Mouse (Mus musculus): ENCODE data around the gene Slc1a4. TPM values are rescaled to one million over a fixed set of nuclear protein-coding genes. Genes with fewer than 3 reads are reported as not detected.

Gene Slc1a4
- polyA plus RNA-seq, 1 experiment from 2014 or later: 12.5 TPM

GRCm38 (mm10) chr11:20318659-20319454 is 13.7 kb downstream of the Slc1a4 start:
- Histone ChIP-seq H3K36me3 (0 out of 2 replicates have a peak, but pooled peaks cover 2% of the 10 kb centered on the region), H3K4me1 (replicated peaks) (no peaks in the 10 kb centered on the region), H3K27ac (no peak overlapping the region), H3K4me3 (replicated peaks) (no peak overlapping the region), H3K4me2 (replicated peaks) (no peak overlapping the region), H3K9ac (no peak overlapping the region), H3K9me3 (no peaks in the 10 kb centered on the region), H3K27me3 (replicated peaks) (no peaks in the 10 kb centered on the region)
- ATAC-seq: no peak
- 73% methylated on average over 16 of the region's 16 CpGs for WGBS

GRCm38 (mm10) chr11:20313576-20313975 is 18.9 kb downstream of the Slc1a4 start:
- Histone ChIP-seq H3K9me3 (no peaks in the 10 kb centered on the region), H3K27ac (no peak overlapping the region), H3K27me3 (replicated peaks) (no peaks in the 10 kb centered on the region), H3K36me3 (0 out of 2 replicates have a peak, but pooled peaks cover 2% of the 10 kb centered on the region), H3K9ac (no peak overlapping the region), H3K4me3 (replicated peaks) (no peak overlapping the region), H3K4me1 (replicated peaks) (no peaks in the 10 kb centered on the region), H3K4me2 (replicated peaks) (no peak overlapping the region)
- 89% methylated on average over 8 of the region's 8 CpGs for WGBS
- ATAC-seq: no peak

GRCm38 (mm10) chr11:20309044-20309443 is 23.5 kb downstream of the Slc1a4 start:
- Histone ChIP-seq H3K27me3 (replicated peaks) (no peaks in the 10 kb centered on the region), H3K36me3 (peaks cover 10% of the 10 kb centered on the region; the same call in 1 of the 2 replicates), H3K4me2 (replicated peaks) (no peak overlapping the region), H3K9ac (no peak overlapping the region), H3K27ac (no peak overlapping the region), H3K4me1 (replicated peaks) (no peaks in the 10 kb centered on the region), H3K4me3 (replicated peaks) (no peak overlapping the region), H3K9me3 (no peaks in the 10 kb centered on the region)
- ATAC-seq: no peak
- 57% methylated on average over 5 of the region's 5 CpGs for WGBS

GRCm38 (mm10) chr11:20307409-20307808 is 25.1 kb downstream of the Slc1a4 start:
- no peak overlapping the region for H3K9ac ChIP-seq
- H3K9me3 ChIP-seq: no peaks in the 10 kb centered on the region
- no peaks in the 10 kb centered on the region for H3K27me3 ChIP-seq (replicated peaks)
- ATAC-seq: no peak
- H3K27ac ChIP-seq: no peak overlapping the region
- H3K4me1 ChIP-seq (replicated peaks): no peaks in the 10 kb centered on the region
- no peak overlapping the region for H3K4me2 ChIP-seq (replicated peaks)
- 92% methylated on average over 3 of the region's 3 CpGs for WGBS
- H3K4me3 ChIP-seq (replicated peaks): no peak overlapping the region
- H3K36me3 ChIP-seq: peaks cover 10% of the 10 kb centered on the region; the same call in 1 of the 2 replicates

GRCm38 (mm10) chr11:20305641-20306040 is 26.9 kb downstream of the Slc1a4 start:
- Histone ChIP-seq H3K4me1 (replicated peaks) (no peaks in the 10 kb centered on the region), H3K4me3 (replicated peaks) (no peak overlapping the region), H3K36me3 (peaks cover 10% of the 10 kb centered on the region; the same call in 1 of the 2 replicates), H3K27me3 (replicated peaks) (no peaks in the 10 kb centered on the region), H3K9ac (no peak overlapping the region), H3K27ac (no peak overlapping the region), H3K4me2 (replicated peaks) (no peak overlapping the region), H3K9me3 (no peaks in the 10 kb centered on the region)
- WGBS: 60% methylated on average over 1 of the region's 1 CpGs
- ATAC-seq: no peak

GRCm38 (mm10) chr11:20304341-20304740 is 28.2 kb downstream of the Slc1a4 start:
- H3K4me3 ChIP-seq (replicated peaks): no peak overlapping the region
- no peaks in the 10 kb centered on the region for H3K27me3 ChIP-seq (replicated peaks)
- ATAC-seq: no peak
- no peaks in the 10 kb centered on the region for H3K9me3 ChIP-seq
- no peak overlapping the region for H3K27ac ChIP-seq
- H3K36me3 ChIP-seq: peaks cover 10% of the 10 kb centered on the region; the same call in 1 of the 2 replicates
- no peak overlapping the region for H3K9ac ChIP-seq
- H3K4me1 ChIP-seq (replicated peaks): no peaks in the 10 kb centered on the region
- 81% methylated on average over 6 of the region's 6 CpGs for WGBS
- H3K4me2 ChIP-seq (replicated peaks): no peak overlapping the region

GRCm38 (mm10) chr11:20301332-20301731 is 31.2 kb downstream of the Slc1a4 start:
- ATAC-seq: no peak
- Histone ChIP-seq H3K36me3 (peaks cover 4% of the 10 kb centered on the region; the same call in 1 of the 2 replicates), H3K4me1 (replicated peaks) (no peaks in the 10 kb centered on the region), H3K9ac (no peak overlapping the region), H3K27me3 (replicated peaks) (no peaks in the 10 kb centered on the region), H3K4me3 (replicated peaks) (no peak overlapping the region), H3K4me2 (replicated peaks) (no peak overlapping the region), H3K9me3 (no peaks in the 10 kb centered on the region), H3K27ac (no peak overlapping the region)
- WGBS: 86% methylated on average over 4 of the region's 4 CpGs

- Histone ChIP-seq H3K9me3 (no peaks in the 10 kb centered on the region), H3K4me1 (replicated peaks) (no peaks in the 10 kb centered on the region), H3K4me3 (replicated peaks) (no peak overlapping the region), H3K36me3 (peaks cover under 1% of the 10 kb centered on the region; the same call in 1 of the 2 replicates), H3K27me3 (replicated peaks) (no peaks in the 10 kb centered on the region), H3K27ac (no peak overlapping the region), H3K9ac (no peak overlapping the region), H3K4me2 (replicated peaks) (no peak overlapping the region)
- no peak for ATAC-seq
- WGBS: 74% methylated on average over 6 of the region's 6 CpGs
Measured at GRCm38 (mm10) chr11:20300850-20301249, 31.7 kb downstream of the Slc1a4 start.

- ATAC-seq: no peak
- Histone ChIP-seq H3K9ac (no peak overlapping the region), H3K27ac (no peak overlapping the region), H3K9me3 (no peaks in the 10 kb centered on the region), H3K36me3 (no peaks in the 10 kb centered on the region), H3K4me3 (replicated peaks) (no peak overlapping the region), H3K4me2 (replicated peaks) (no peak overlapping the region), H3K4me1 (replicated peaks) (no peaks in the 10 kb centered on the region), H3K27me3 (replicated peaks) (no peaks in the 10 kb centered on the region)
- WGBS: 64% methylated on average over 6 of the region's 6 CpGs
Measured at GRCm38 (mm10) chr11:20299900-20300299, 32.6 kb downstream of the Slc1a4 start.

- Histone ChIP-seq H3K4me3 (replicated peaks) (no peak overlapping the region), H3K4me1 (replicated peaks) (no peaks in the 10 kb centered on the region), H3K9ac (no peak overlapping the region), H3K27ac (no peak overlapping the region), H3K27me3 (replicated peaks) (no peaks in the 10 kb centered on the region), H3K4me2 (replicated peaks) (no peak overlapping the region), H3K36me3 (no peaks in the 10 kb centered on the region), H3K9me3 (no peaks in the 10 kb centered on the region)
- 86% methylated on average over 3 of the region's 3 CpGs for WGBS
- no peak for ATAC-seq
Measured at GRCm38 (mm10) chr11:20284463-20284862, 48.0 kb downstream of the Slc1a4 start.

- Histone ChIP-seq H3K9me3 (no peaks in the 10 kb centered on the region), H3K36me3 (no peaks in the 10 kb centered on the region), H3K4me2 (replicated peaks) (no peak overlapping the region), H3K4me1 (replicated peaks) (0 out of 2 replicates have a peak, but pooled peaks cover 3% of the 10 kb centered on the region), H3K4me3 (replicated peaks) (no peak overlapping the region), H3K9ac (no peak overlapping the region), H3K27me3 (replicated peaks) (no peaks in the 10 kb centered on the region), H3K27ac (no peak overlapping the region)
- ATAC-seq: no peak
- WGBS: 82% methylated on average over 2 of the region's 2 CpGs
Measured at GRCm38 (mm10) chr11:20282601-20283219, 49.8 kb downstream of the Slc1a4 start.

GRCm38 (mm10) chr11:20280982-20281381 is 51.5 kb downstream of the Slc1a4 start:
- Histone ChIP-seq H3K36me3 (no peaks in the 10 kb centered on the region), H3K27me3 (replicated peaks) (no peaks in the 10 kb centered on the region), H3K4me2 (replicated peaks) (no peak overlapping the region), H3K4me3 (replicated peaks) (no peak overlapping the region), H3K9me3 (no peaks in the 10 kb centered on the region), H3K9ac (no peak overlapping the region), H3K27ac (no peak overlapping the region), H3K4me1 (replicated peaks) (0 out of 2 replicates have a peak, but pooled peaks cover 3% of the 10 kb centered on the region)
- ATAC-seq: no peak
- 51% methylated on average over 5 of the region's 5 CpGs for WGBS
